Mouse (Mus musculus): Measurements from ENCODE around the gene Man1c1. TPM values are rescaled to one million over a fixed set of nuclear protein-coding genes. Genes with fewer than 3 reads are reported as not detected.

The Man1c1 gene
- polyA plus RNA-seq, 1 experiment from 2014 or later, result 2.4 TPM

- no peaks in the 10 kb centered on the region for H3K9me3 ChIP-seq
- H3K36me3 ChIP-seq, result no peaks in the 10 kb centered on the region
- H3K27ac ChIP-seq, result no peak overlapping the region
- no peaks in the 10 kb centered on the region for H3K27me3 ChIP-seq
- H3K4me2 ChIP-seq, result no peak overlapping the region
- H3K4me1 ChIP-seq, result peaks cover 18% of the 10 kb centered on the region
- ATAC-seq (ENCODE audit: insufficient number of reproducible peaks, insufficient read depth, low FRiP score, low TSS enrichment, low read depth), result no peak
- whole genome bisulfite sequencing, result 73% methylated on average over 10 of the region's 10 CpGs
- no peak overlapping the region for H3K9ac ChIP-seq
- no peak overlapping the region for H3K4me3 ChIP-seq
These were observed 107.0 kb downstream of the Man1c1 start for GRCm38 (mm10) chr4:134596816-134597692.

- H3K27me3 ChIP-seq, result no peaks in the 10 kb centered on the region
- H3K9ac ChIP-seq, result no peak overlapping the region
- WGBS, result 88% methylated on average over 10 of the region's 10 CpGs
- no peak overlapping the region for H3K4me2 ChIP-seq
- ATAC-seq (ENCODE audit: insufficient number of reproducible peaks, insufficient read depth, low FRiP score, low TSS enrichment, low read depth), result no peak
- no peak overlapping the region for H3K4me3 ChIP-seq
- no peaks in the 10 kb centered on the region for H3K9me3 ChIP-seq
- no peak overlapping the region for H3K27ac ChIP-seq
- peaks cover 17% of the 10 kb centered on the region for H3K4me1 ChIP-seq
- H3K36me3 ChIP-seq, result no peaks in the 10 kb centered on the region
These were observed 109.2 kb downstream of the Man1c1 start for GRCm38 (mm10) chr4:134594731-134595439.

- Histone ChIP-seq H3K4me3 (no peak overlapping the region), H3K27ac (no peak overlapping the region), H3K9me3 (no peaks in the 10 kb centered on the region), H3K9ac (no peak overlapping the region), H3K4me2 (no peak overlapping the region), H3K27me3 (0 out of 2 replicates have a peak, but pooled peaks cover 3% of the 10 kb centered on the region), H3K4me1 (peaks cover 23% of the 10 kb centered on the region), H3K36me3 (no peaks in the 10 kb centered on the region)
- no peak for ATAC-seq (ENCODE audit: insufficient number of reproducible peaks, insufficient read depth, low FRiP score, low TSS enrichment, low read depth)
- WGBS, result 61% methylated on average over 4 of the region's 4 CpGs
These were observed 111.6 kb downstream of the Man1c1 start for GRCm38 (mm10) chr4:134592442-134592841.

- no peak for ATAC-seq (ENCODE audit: insufficient number of reproducible peaks, insufficient read depth, low FRiP score, low TSS enrichment, low read depth)
These were observed 112.5 kb downstream of the Man1c1 start for GRCm38 (mm10) chr4:134591506-134592061.

GRCm38 (mm10) chr4:134590227-134590926 is 113.7 kb downstream of the Man1c1 start:
- WGBS, result 79% methylated on average over 10 of the region's 10 CpGs

More at GRCm38 (mm10) chr4:134591506-134592061, 112.5 kb downstream of the Man1c1 start:
- Histone ChIP-seq H3K9ac (no peak overlapping the region; the same call in none of the 2 replicates), H3K4me3 (no peak overlapping the region), H3K4me2 (no peak overlapping the region; the same call in 1 of the 2 replicates), H3K36me3 (no peaks in the 10 kb centered on the region), H3K27ac (peak overlapping the region; percentile 53), H3K9me3 (no peaks in the 10 kb centered on the region), H3K27me3 (0 out of 2 replicates have a peak, but pooled peaks cover 3% of the 10 kb centered on the region), H3K4me1 (peaks cover 23% of the 10 kb centered on the region)
- WGBS, result 38% methylated on average over 11 of the region's 11 CpGs

GRCm38 (mm10) chr4:134589786-134590185 is 114.3 kb downstream of the Man1c1 start:
- Histone ChIP-seq H3K27me3 (0 out of 2 replicates have a peak, but pooled peaks cover 3% of the 10 kb centered on the region), H3K27ac (no peak overlapping the region), H3K4me3 (no peak overlapping the region), H3K4me2 (no peak overlapping the region), H3K9me3 (no peaks in the 10 kb centered on the region), H3K9ac (no peak overlapping the region), H3K4me1 (peaks cover 23% of the 10 kb centered on the region), H3K36me3 (no peaks in the 10 kb centered on the region)
- no peak for ATAC-seq (ENCODE audit: insufficient number of reproducible peaks, insufficient read depth, low FRiP score, low TSS enrichment, low read depth)
- WGBS, result 68% methylated on average over 9 of the region's 9 CpGs

More at GRCm38 (mm10) chr4:134590227-134590926, 113.7 kb downstream of the Man1c1 start:
- no peaks in the 10 kb centered on the region for H3K36me3 ChIP-seq
- H3K4me2 ChIP-seq, result no peak overlapping the region
- H3K27me3 ChIP-seq, result 0 out of 2 replicates have a peak, but pooled peaks cover 3% of the 10 kb centered on the region
- no peaks in the 10 kb centered on the region for H3K9me3 ChIP-seq
- no peak overlapping the region for H3K27ac ChIP-seq
- no peak for ATAC-seq (ENCODE audit: insufficient number of reproducible peaks, insufficient read depth, low FRiP score, low TSS enrichment, low read depth)
- H3K4me3 ChIP-seq, result no peak overlapping the region
- H3K4me1 ChIP-seq, result peaks cover 23% of the 10 kb centered on the region
- no peak overlapping the region for H3K9ac ChIP-seq

- Histone ChIP-seq H3K4me2 (no peak overlapping the region), H3K9ac (no peak overlapping the region), H3K4me3 (no peak overlapping the region), H3K9me3 (no peaks in the 10 kb centered on the region), H3K27ac (no peak overlapping the region; the same call in 1 of the 2 replicates), H3K27me3 (0 out of 2 replicates have a peak, but pooled peaks cover 3% of the 10 kb centered on the region), H3K4me1 (peaks cover 23% of the 10 kb centered on the region), H3K36me3 (no peaks in the 10 kb centered on the region)
- WGBS, result 86% methylated on average over 5 of the region's 5 CpGs
- ATAC-seq (ENCODE audit: insufficient number of reproducible peaks, insufficient read depth, low FRiP score, low TSS enrichment, low read depth), result no peak
These were observed 115.1 kb downstream of the Man1c1 start for GRCm38 (mm10) chr4:134588951-134589350.

GRCm38 (mm10) chr4:134588287-134588686 is 115.8 kb downstream of the Man1c1 start:
- Histone ChIP-seq H3K27ac (no peak overlapping the region), H3K4me1 (peaks cover 23% of the 10 kb centered on the region), H3K9ac (no peak overlapping the region), H3K9me3 (no peaks in the 10 kb centered on the region), H3K4me2 (no peak overlapping the region), H3K4me3 (no peak overlapping the region), H3K27me3 (0 out of 2 replicates have a peak, but pooled peaks cover 3% of the 10 kb centered on the region), H3K36me3 (no peaks in the 10 kb centered on the region)
- 87% methylated on average over 9 of the region's 9 CpGs for WGBS
- ATAC-seq (ENCODE audit: insufficient number of reproducible peaks, insufficient read depth, low FRiP score, low TSS enrichment, low read depth), result no peak

- no peak overlapping the region for H3K4me2 ChIP-seq
- H3K4me3 ChIP-seq, result no peak overlapping the region
- H3K27ac ChIP-seq, result no peak overlapping the region
- no peaks in the 10 kb centered on the region for H3K9me3 ChIP-seq
- 0 out of 2 replicates have a peak, but pooled peaks cover 3% of the 10 kb centered on the region for H3K27me3 ChIP-seq
- H3K9ac ChIP-seq, result 0 out of 2 replicates have a peak overlapping the region, but pooled peaks have one; percentile 1
- 60% methylated on average over 11 of the region's 11 CpGs for WGBS
- H3K4me1 ChIP-seq, result peaks cover 23% of the 10 kb centered on the region
- ATAC-seq (ENCODE audit: insufficient number of reproducible peaks, insufficient read depth, low FRiP score, low TSS enrichment, low read depth), result no peak
- H3K36me3 ChIP-seq, result no peaks in the 10 kb centered on the region
These were observed 116.4 kb downstream of the Man1c1 start for GRCm38 (mm10) chr4:134587636-134588197.

- Histone ChIP-seq H3K27ac (no peak overlapping the region), H3K4me2 (no peak overlapping the region)
- WGBS, result 88% methylated on average over 1 of the region's 1 CpGs
These were observed 117.5 kb downstream of the Man1c1 start for GRCm38 (mm10) chr4:134586631-134587030.

More at GRCm38 (mm10) chr4:134586631-134587030, 117.5 kb downstream of the Man1c1 start:
- Histone ChIP-seq H3K27me3 (0 out of 2 replicates have a peak, but pooled peaks cover 3% of the 10 kb centered on the region), H3K9me3 (no peaks in the 10 kb centered on the region), H3K9ac (no peak overlapping the region), H3K4me3 (no peak overlapping the region), H3K4me1 (peaks cover 20% of the 10 kb centered on the region), H3K36me3 (no peaks in the 10 kb centered on the region)
- no peak for ATAC-seq (ENCODE audit: insufficient number of reproducible peaks, insufficient read depth, low FRiP score, low TSS enrichment, low read depth)

Measured in embryonic facial prominence, embryonic 13.5 days (tissue).